In the genomic region with DNA sequence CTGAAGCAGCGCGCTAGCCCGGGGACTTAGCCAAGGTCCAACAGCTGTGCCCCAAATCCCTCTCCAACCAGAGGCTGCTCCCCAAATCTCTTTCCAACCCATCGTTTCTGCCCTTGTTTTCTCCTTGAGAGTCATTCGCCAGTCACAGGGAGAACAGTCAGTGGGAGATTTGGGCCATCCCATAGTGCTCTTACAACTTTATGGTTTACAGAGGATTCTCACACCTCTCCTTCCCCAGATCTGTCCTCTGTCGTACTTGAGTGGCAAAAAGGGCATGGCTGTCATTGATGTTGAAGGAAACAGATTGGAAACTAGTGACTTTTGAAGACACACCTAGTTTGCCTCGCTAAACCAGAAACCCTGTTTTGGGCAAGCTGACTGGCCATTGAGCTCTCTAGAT, we compare ENCODE assay signal across 13 mouse cellular contexts. TPM values are rescaled to one million over a fixed set of nuclear protein-coding genes. Genes with fewer than 3 reads are reported as not detected.
DNase-seq lines count a peak whose midpoint lies in the region; ATAC-seq and TF ChIP-seq lines count a peak whose summit lies in the region.
"Had no signal": no experiment of that assay in that cellular context is flagged by ENCODE, and none has a peak within 500 bp of the region (broad histone marks: within the 10 kb centered on the region; RNA-seq: fewer than 3 reads in every experiment).

No protein-coding gene starts in this region.

- H3K36me3 ChIP-seq in heart, adult 2 months (ENCODE audit: control insufficient read depth, insufficient read depth, low read length), result peaks cover 4% of the 10 kb centered on the region
- H3K36me3 ChIP-seq in kidney, embryonic 15.5 days, result peaks cover 18% of the 10 kb centered on the region
- peaks cover 23% of the 10 kb centered on the region; the same call in 1 of the 2 replicates for H3K36me3 ChIP-seq in embryonic facial prominence, embryonic 15.5 days
- H3K36me3 ChIP-seq in stomach, embryonic 16.5 days (ENCODE audit: control insufficient read depth, insufficient read depth, low read length), result no peaks in the 10 kb centered on the region

- H3K4me3 ChIP-seq in heart, adult 2 months, result no peak overlapping the region
- H3K4me3 ChIP-seq in kidney, embryonic 15.5 days (replicated peaks), result no peak overlapping the region
- no peak overlapping the region for H3K4me3 ChIP-seq in embryonic facial prominence, embryonic 15.5 days (replicated peaks)
- H3K4me3 ChIP-seq in stomach, embryonic 16.5 days (replicated peaks; ENCODE audit: low read length), result no peak overlapping the region
- H3K4me3 ChIP-seq: hindbrain, embryonic 13.5 days; limb, embryonic 12.5 days; midbrain, embryonic 15.5 days; neural tube, embryonic 12.5 days had no signal

- no peak for TF ChIP-seq POLR2A in heart, adult 2 months (IDR thresholded peaks at IDR 0.05; ENCODE audit: insufficient read depth, low read depth, low read length)

- WGBS in heart, adult 2 months, result 19% methylated on average over 7 of the region's 7 CpGs
- 33% methylated on average over 7 of the region's 7 CpGs for WGBS in kidney, embryonic 15.5 days
- 38% methylated on average over 7 of the region's 7 CpGs for WGBS in embryonic facial prominence, embryonic 15.5 days
- WGBS in stomach, embryonic 16.5 days, result 40% methylated on average over 7 of the region's 7 CpGs

- H3K9ac ChIP-seq in heart, adult 2 months (ENCODE audit: low read depth, low read length), result peak overlapping the region; percentile 37
- H3K9ac ChIP-seq in kidney, embryonic 15.5 days, result no peak overlapping the region
- H3K9ac ChIP-seq in embryonic facial prominence, embryonic 15.5 days, result no peak overlapping the region
- H3K9ac ChIP-seq in stomach, embryonic 16.5 days (ENCODE audit: low read length), result peak overlapping the region; percentile 37; the same call in 1 of the 2 replicates
- H3K9ac ChIP-seq: hindbrain, embryonic 13.5 days; limb, embryonic 12.5 days; midbrain, embryonic 15.5 days; neural tube, embryonic 12.5 days had no signal

- TF ChIP-seq EP300 in heart, adult 2 months (IDR thresholded peaks at IDR 0.05; ENCODE audit: insufficient read depth, low read depth, low read length), result no peak

- peaks cover 29% of the 10 kb centered on the region for H3K4me1 ChIP-seq in heart, adult 2 months (ENCODE audit: control insufficient read depth, insufficient read depth, low read length)
- peaks cover 34% of the 10 kb centered on the region for H3K4me1 ChIP-seq in kidney, embryonic 15.5 days
- H3K4me1 ChIP-seq in embryonic facial prominence, embryonic 15.5 days, result peaks cover 13% of the 10 kb centered on the region
- no peaks in the 10 kb centered on the region for H3K4me1 ChIP-seq in stomach, embryonic 16.5 days (ENCODE audit: control insufficient read depth, insufficient read depth, low read length)
- H3K4me1 ChIP-seq: hindbrain, embryonic 13.5 days; limb, embryonic 12.5 days had no signal

- H3K79me2 ChIP-seq in heart, adult 2 months (replicated peaks; ENCODE audit: control insufficient read depth, insufficient read depth, low read length), result no peaks in the 10 kb centered on the region

- H3K27ac ChIP-seq in heart, adult 2 months, result peak overlapping the region; percentile 79
- H3K27ac ChIP-seq in kidney, embryonic 15.5 days, result 0 out of 2 replicates have a peak overlapping the region, but pooled peaks have one; percentile 54
- peak overlapping the region; percentile 35; the same call in 1 of the 2 replicates for H3K27ac ChIP-seq in embryonic facial prominence, embryonic 15.5 days (replicated peaks)
- peak overlapping the region; percentile 43; the same call in 1 of the 2 replicates for H3K27ac ChIP-seq in stomach, embryonic 16.5 days (ENCODE audit: low read length)
- H3K27ac ChIP-seq: hindbrain, embryonic 13.5 days; limb, embryonic 12.5 days; midbrain, embryonic 15.5 days; neural tube, embryonic 12.5 days had no signal

- no peaks in the 10 kb centered on the region for H3K9me3 ChIP-seq in kidney, embryonic 15.5 days (replicated peaks)
- no peaks in the 10 kb centered on the region for H3K9me3 ChIP-seq in embryonic facial prominence, embryonic 15.5 days (replicated peaks)
- H3K9me3 ChIP-seq in stomach, embryonic 16.5 days (replicated peaks; ENCODE audit: control insufficient read depth, low read length), result no peaks in the 10 kb centered on the region
- H3K9me3 ChIP-seq: hindbrain, embryonic 13.5 days; limb, embryonic 12.5 days; midbrain, embryonic 15.5 days; neural tube, embryonic 12.5 days had no signal

- no peaks in the 10 kb centered on the region for H3K27me3 ChIP-seq in heart, adult 2 months (ENCODE audit: control insufficient read depth, insufficient read depth, low read length)
- no peaks in the 10 kb centered on the region for H3K27me3 ChIP-seq in kidney, embryonic 15.5 days
- H3K27me3 ChIP-seq in embryonic facial prominence, embryonic 15.5 days, result no peaks in the 10 kb centered on the region
- no peaks in the 10 kb centered on the region for H3K27me3 ChIP-seq in stomach, embryonic 16.5 days (ENCODE audit: control insufficient read depth, insufficient read depth, low read length)
- H3K27me3 ChIP-seq: hindbrain, embryonic 13.5 days; limb, embryonic 12.5 days; midbrain, embryonic 15.5 days; neural tube, embryonic 12.5 days; Patski had no signal

- no peak; the same call in 1 of the 2 replicates for ATAC-seq in kidney, embryonic 15.5 days (replicated peaks; ENCODE audit: low FRiP score)
- no peak for ATAC-seq in embryonic facial prominence, embryonic 15.5 days (ENCODE audit: insufficient number of reproducible peaks, low FRiP score, low TSS enrichment, low read depth)
- ATAC-seq in stomach, embryonic 16.5 days (ENCODE audit: insufficient read depth, low FRiP score), result no peak
- ATAC-seq: Patski had no signal

- TF ChIP-seq CTCF in heart, adult 2 months (IDR thresholded peaks at IDR 0.05), result no peak

- no peak for DNase-seq in heart, adult 2 months
- DNase-seq in heart, adult 8-10 months (ENCODE audit: low spot score), result no peak
- no peak for DNase-seq in kidney, postnatal 4 days
- DNase-seq in frontal cortex, postnatal 10 days (ENCODE audit: low spot score in 2 of 2), result no peak
- DNase-seq in spleen, adult 18-20 months, result no peak

- intact Hi-C loops in heart, adult 2 months (cut with DNase I), result loop anchor here (1.0 to 5.0 kb wide), 5 partner anchors 33 to 633 kb away; partner anchors contain the start of genes Babam2, Mrpl33 and Rbks

- H3K4me2 ChIP-seq in kidney, embryonic 15.5 days, result no peak overlapping the region
- no peak overlapping the region for H3K4me2 ChIP-seq in embryonic facial prominence, embryonic 15.5 days (replicated peaks)
- H3K4me2 ChIP-seq in stomach, embryonic 16.5 days (ENCODE audit: low read depth, low read length), result no peak overlapping the region
- H3K4me2 ChIP-seq: hindbrain, embryonic 13.5 days; limb, embryonic 12.5 days; midbrain, embryonic 15.5 days; neural tube, embryonic 12.5 days had no signal

RNA-seq across cellular contexts. Expression of gene Mrpl33, which starts 32.8 kb away (rescaled TPM):
- 100 to 1,000 TPM; 281 to 332 TPM for total RNA-seq in heart, adult 2 months (2021)
- 47.7 and 66.6 TPM in 2 replicates for polyA plus RNA-seq in heart, adult 2 months (2012; rRNA removed)
- total RNA-seq in heart, adult 8-10 months (2022), result 100 to 1,000 TPM; 306 to 352 (median 322) TPM
- 272 and 284 TPM in 2 replicates for polyA plus RNA-seq in kidney, embryonic 15.5 days (2015; fragmentation: Nextera tagmentation; extraction: Ambion mirVana)
- 283 and 287 TPM in 2 replicates for polyA plus RNA-seq in embryonic facial prominence, embryonic 15.5 days (2015; fragmentation: Nextera tagmentation; extraction: Ambion mirVana)
- 313 and 319 TPM in 2 replicates for polyA plus RNA-seq in stomach, embryonic 16.5 days (2015; fragmentation: Nextera tagmentation; extraction: Ambion mirVana)

RNA-seq across cellular contexts. Expression of gene Supt7l, which starts 36.3 kb away (rescaled TPM):
- total RNA-seq in heart, adult 2 months (2021), result 10 to 100 TPM; 13.3 to 14.6 TPM
- polyA plus RNA-seq in heart, adult 2 months (2012; rRNA removed), result 11.2 and 14.4 TPM in 2 replicates
- 10 to 100 TPM; 12.8 to 13.8 (median 12.9) TPM for total RNA-seq in heart, adult 8-10 months (2022)
- 24.7 and 28.9 TPM in 2 replicates for polyA plus RNA-seq in kidney, embryonic 15.5 days (2015; fragmentation: Nextera tagmentation; extraction: Ambion mirVana)
- 23.7 and 25.2 TPM in 2 replicates for polyA plus RNA-seq in embryonic facial prominence, embryonic 15.5 days (2015; fragmentation: Nextera tagmentation; extraction: Ambion mirVana)
- 18.3 and 21.9 TPM in 2 replicates for polyA plus RNA-seq in stomach, embryonic 16.5 days (2015; fragmentation: Nextera tagmentation; extraction: Ambion mirVana)

RNA-seq across cellular contexts. Expression of gene Slc4a1ap, which starts 37.1 kb away (rescaled TPM):
- total RNA-seq in heart, adult 2 months (2021), result 10 to 100 TPM; 20.8 to 22.6 TPM
- 7.5 and 13.1 TPM in 2 replicates for polyA plus RNA-seq in heart, adult 2 months (2012; rRNA removed)
- 10 to 100 TPM; 20.2 to 24.4 (median 23.1) TPM for total RNA-seq in heart, adult 8-10 months (2022)
- 36.7 and 38.9 TPM in 2 replicates for polyA plus RNA-seq in kidney, embryonic 15.5 days (2015; fragmentation: Nextera tagmentation; extraction: Ambion mirVana)
- 32.7 and 34.0 TPM in 2 replicates for polyA plus RNA-seq in embryonic facial prominence, embryonic 15.5 days (2015; fragmentation: Nextera tagmentation; extraction: Ambion mirVana)
- polyA plus RNA-seq in stomach, embryonic 16.5 days (2015; fragmentation: Nextera tagmentation; extraction: Ambion mirVana), result 24.0 and 26.2 TPM in 2 replicates

Comparison
In these comparisons a context has a peak if more than half of its experiments do, and no peak if none do; other contexts are left out.
1. H3K9ac ChIP-seq: peak in heart, adult 2 months (single experiment) and stomach, embryonic 16.5 days (single experiment); none in kidney, embryonic 15.5 days (single experiment) and embryonic facial prominence, embryonic 15.5 days (single experiment).
2. Peak in every context shown above with its lines, with median percentiles within 50 percentile points of each other: H3K27ac ChIP-seq.